Mouse (Mus musculus) retina, postnatal 1 day (tissue): ENCODE results near the gene Creb1.
"Not testable (repeated sequence)": the region's sequence is repeated elsewhere in the genome, so short reads cannot be mapped to it uniquely, and the experiment has no call there.

Experiments
- DNase-seq: peaks from one replicate; pipeline ENCODE4 v3.0.0-alpha.2; 2012

The Creb1 gene

GRCm38 (mm10) chr1:64546070-64546469, 13.6 kb downstream of the Creb1 start:
- DNase-seq, result no peak

DNA sequence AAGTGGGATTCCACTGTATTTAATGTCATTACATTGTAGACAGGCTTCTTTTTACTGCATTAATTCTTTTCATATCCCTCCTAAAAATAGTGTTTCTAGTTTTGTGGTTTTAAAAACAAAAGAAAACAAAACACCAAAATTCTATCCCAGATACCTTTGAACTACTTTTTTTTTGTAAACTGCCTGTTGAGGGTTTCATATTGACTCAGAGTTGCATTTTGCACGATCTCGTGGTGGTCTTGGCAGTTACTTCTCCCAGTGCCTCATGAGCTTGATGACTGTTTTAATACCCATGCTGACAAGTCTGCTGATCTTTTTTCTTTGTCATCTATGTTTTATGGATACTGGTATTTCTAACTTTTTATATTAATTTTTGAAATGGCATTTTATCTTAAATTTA, 16.9 kb downstream of the Creb1 start:
- no peak for DNase-seq

DNA sequence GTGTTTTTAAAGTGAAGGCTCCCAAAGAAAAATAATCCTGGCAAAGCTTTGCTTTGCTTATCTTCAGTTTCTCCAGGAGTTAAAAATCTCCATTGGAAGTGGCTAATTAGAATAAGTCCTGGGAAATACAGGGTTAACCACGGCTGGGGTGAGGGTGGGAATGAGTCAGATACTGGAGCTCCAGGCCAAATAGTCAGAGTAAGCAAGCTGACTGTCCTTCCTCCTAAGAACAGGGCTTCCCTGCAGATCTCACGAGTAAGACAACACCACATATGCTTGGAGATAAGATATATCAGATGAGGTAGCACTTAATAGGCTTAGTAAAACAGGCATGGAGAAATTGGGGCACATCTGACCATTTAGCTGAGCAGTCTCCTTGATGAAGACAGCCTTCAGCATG, 19.5 kb downstream of the Creb1 start:
- peak; percentile 30 for DNase-seq

DNA sequence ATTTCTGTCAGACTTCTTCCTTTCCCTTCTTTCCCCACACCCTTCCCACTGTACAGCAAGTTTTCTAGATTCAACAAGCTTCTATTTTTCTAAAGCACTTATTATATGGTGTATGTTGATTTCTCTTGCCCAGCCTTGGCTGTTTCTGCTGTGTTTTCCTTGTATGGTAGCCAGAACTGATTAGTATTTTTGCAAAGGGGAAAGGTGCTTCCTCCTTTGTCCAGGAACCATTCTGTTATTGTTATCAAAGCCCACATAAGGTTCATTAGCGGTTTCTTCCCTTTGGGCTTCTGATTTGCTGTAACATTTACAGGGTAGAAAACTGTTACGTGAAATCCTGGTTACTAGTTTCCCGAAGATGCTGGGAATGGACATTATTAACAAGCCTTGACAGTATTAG, 27.7 kb downstream of the Creb1 start:
- no peak for DNase-seq

- DNase-seq, result peak; percentile 63
Observed at GRCm38 (mm10) chr1:64568206-64568605, 35.8 kb downstream of the Creb1 start.

- no peak for DNase-seq
Observed at GRCm38 (mm10) chr1:64576022-64576421, 43.6 kb downstream of the Creb1 start.

GRCm38 (mm10) chr1:64576732-64577131, 44.3 kb downstream of the Creb1 start:
- DNase-seq, result no peak

DNA sequence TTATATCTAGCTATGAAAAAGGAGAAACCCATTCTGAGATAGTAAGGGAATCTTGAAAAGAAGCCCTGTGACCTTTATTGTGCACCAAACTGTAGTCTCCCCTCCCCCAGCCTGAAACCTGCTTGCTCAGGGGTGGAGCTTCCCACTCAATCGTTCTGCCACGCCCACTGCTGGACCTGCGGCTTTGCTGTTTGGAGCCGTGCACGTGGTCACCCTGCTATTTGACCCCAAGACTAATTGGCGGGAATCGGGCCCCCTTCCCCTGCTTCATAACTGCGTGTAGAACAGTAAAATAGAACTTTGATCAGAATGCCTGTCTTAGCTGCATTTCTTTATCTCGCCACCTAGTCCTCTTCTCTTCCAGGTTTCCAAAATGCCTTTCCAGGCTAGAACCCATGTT, 45.5 kb downstream of the Creb1 start:
- not testable (repeated sequence) for DNase-seq

GRCm38 (mm10) chr1:64578801-64579200, 46.4 kb downstream of the Creb1 start:
- no peak for DNase-seq

- DNase-seq, result no peak
Observed at GRCm38 (mm10) chr1:64598926-64599325, 66.5 kb downstream of the Creb1 start.

DNA sequence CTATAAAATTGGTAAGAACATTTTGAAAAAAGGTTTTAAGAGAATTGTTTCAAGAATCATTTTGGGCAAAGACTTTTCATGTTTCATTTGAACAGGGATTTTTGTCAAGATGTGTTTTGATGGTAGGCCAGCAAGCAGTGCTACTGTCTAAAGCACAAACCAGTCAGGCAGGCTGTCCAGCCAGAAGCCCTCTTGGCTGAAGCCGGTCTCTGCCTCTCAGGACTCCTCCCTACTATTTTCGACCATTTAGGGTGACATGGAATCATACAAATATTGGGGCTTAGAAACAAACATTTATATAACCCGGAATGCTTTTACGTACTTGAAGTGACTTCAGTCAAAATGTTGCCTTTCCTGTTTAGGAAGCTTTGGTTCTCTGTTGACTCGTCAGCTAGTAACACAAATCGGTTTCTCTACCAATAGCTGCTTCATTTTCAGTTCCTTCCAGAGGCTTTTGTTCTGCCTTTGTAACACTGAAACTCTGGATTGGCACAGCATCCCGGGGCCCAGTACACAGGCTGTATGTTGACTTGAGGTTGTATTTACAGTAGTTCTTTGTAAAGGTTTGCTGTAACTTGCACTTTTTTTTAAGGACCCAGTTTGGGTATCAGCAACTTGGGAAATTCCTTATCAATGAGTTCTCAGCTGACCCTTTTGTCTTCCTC, 68.1 kb downstream of the Creb1 start:
- DNase-seq, result no peak

- DNase-seq, result no peak
Observed at GRCm38 (mm10) chr1:64601242-64601842, 68.9 kb downstream of the Creb1 start.

GRCm38 (mm10) chr1:64603381-64603780, 70.9 kb downstream of the Creb1 start:
- no peak for DNase-seq

- no peak for DNase-seq
Observed at GRCm38 (mm10) chr1:64609145-64609544, 76.7 kb downstream of the Creb1 start.

- DNase-seq, result no peak
Observed at GRCm38 (mm10) chr1:64609976-64610375, 77.5 kb downstream of the Creb1 start.

GRCm38 (mm10) chr1:64614311-64614710, 81.9 kb downstream of the Creb1 start:
- DNase-seq, result no peak

DNA sequence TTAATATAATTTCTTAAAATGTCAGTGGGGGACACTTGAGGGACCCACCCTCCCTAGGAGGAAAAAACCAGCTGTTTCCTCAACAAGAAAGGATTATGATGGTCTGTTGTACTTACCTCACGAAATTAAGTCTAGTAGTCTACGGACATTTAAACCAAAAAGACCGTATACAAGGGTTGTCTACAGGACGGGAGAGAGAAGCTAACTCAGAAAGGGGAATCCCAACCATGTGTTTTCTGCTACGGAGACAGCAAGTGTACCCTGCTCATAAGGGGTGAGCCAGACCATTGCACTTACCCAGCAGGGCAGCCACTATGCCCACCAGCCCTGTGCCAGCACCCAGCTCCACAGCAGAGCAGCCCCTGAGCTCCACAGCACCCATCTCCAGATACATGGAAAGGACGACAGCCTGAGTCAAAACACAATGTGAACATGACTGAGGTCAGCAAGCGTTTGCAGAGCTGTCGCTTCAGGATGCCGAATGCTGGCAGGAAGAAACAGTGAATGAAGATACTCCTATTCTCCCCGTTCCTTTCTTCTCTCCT, 82.4 kb downstream of the Creb1 start:
- DNase-seq, result no peak

- no peak for DNase-seq
Observed at GRCm38 (mm10) chr1:64615531-64615991, 83.1 kb downstream of the Creb1 start.

DNA sequence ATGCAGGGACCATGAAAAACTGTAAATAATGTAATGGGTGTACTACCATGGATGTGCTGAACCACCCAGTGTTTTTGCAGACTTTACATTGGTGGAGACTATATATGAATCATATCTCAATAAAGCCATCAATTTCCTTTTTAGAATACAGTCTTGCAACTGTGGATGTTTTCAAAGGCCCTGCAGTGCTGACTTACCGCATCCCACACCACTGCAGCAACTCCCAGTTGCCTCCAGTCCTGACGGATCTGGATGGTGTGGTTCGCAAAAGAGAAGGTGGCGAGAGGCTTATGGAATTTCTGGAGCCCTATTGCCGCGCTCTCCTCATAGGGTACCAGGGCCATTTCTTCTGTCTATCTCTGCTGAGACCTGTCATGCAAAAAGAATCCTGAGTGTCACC, 83.6 kb downstream of the Creb1 start:
- no peak for DNase-seq

DNA sequence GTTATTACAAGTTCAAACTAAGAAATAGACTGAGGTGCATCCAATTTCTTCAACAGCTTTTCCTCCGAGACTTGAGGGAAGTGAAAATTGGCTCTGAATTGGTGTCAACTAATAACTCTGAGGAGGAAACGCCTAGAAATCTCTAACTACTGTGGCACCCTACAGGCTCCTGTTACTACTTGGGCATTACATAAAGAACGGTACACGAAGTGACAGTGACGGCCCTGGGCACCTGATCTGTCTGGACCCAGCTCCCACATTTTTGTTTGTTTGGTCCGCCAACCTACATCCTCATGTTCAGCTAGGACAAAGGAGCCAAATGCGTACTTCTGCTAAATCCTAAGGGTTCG, 84.1 kb downstream of the Creb1 start:
- no peak for DNase-seq

DNA sequence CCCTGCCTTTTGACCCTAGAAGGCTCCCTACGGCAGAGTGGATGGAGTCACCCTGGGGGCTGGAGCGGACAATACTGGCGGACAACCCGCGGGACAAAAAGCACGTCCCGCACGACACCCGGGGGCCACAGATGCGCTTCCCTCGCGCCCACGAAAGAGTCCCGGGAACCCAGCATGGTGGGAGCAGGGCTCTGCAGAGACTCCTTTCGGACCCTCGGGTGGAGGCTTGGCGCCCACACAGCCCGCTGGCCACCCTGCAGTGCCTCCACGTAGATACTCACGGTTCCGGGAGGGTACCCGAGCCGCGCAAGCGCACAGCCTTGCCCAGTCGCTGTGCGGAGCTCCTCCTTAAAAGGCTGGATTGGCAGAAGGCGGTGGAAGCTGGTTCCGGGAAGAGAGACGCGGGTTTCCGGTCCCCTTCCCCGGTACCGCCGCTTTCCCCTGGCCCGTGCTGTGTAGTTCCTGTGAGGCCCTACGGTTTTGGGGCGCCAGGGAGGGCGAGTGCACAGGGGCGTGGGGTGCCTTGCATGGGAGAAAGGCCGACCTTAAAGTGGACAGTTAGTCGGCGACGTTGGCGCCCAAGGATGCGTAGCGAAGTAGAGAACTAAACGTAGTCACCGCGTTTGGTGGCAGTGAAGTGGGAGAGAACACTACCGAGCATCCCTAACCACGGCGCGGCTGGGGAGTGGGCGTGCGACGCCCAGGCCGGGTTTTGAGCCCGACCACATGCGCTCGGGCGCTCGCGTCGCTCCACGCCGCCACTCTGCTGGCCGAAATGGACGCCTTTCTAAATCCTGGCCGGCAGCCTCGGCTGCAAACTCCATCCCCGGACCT, 84.7 kb downstream of the Creb1 start, which contains the start of gene Mettl21a:
Gene Mettl21a, minus strand, starts transcription at position 362 of the 834 bp plus-strand sequence.
- DNase-seq, result peak; percentile 95

GRCm38 (mm10) chr1:64617715-64617984, 85.2 kb downstream of the Creb1 start:
- DNase-seq, result peak; percentile 92

- no peak for DNase-seq
Observed at GRCm38 (mm10) chr1:64618226-64618625, 85.8 kb downstream of the Creb1 start.

DNA sequence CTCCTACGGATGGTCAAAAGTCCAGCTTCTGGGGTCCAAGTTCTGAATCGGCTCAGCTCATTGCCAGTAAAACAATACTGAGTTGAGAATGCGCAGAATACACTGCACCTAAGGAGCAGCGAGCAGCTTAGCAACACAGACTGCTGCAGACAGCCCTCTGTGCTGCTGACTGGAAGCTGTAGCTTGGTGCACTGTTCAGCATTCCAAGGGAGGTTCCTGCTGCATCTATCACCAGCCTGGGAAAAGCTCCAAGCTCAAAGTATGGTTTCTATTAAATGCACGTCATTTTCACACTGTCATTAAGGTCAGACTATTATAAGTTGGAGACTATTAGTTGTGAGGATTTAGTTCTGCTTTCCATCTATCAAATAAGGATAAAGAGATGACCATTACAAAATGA, 88.7 kb downstream of the Creb1 start:
- no peak for DNase-seq
